Mouse (Mus musculus): Measurements from ENCODE around the gene Nrp1.

Gene Nrp1

GRCm38 (mm10) chr8:128466681-128467430 lies 108.5 kb downstream of the Nrp1 start:
- DNase-seq (ENCODE audit: low spot score) = no peak

- no peak for DNase-seq (ENCODE audit: low spot score)
These were observed 111.7 kb downstream of the Nrp1 start for GRCm38 (mm10) chr8:128470097-128470496.

- no peak for DNase-seq (ENCODE audit: low spot score)
These were observed 112.8 kb downstream of the Nrp1 start for GRCm38 (mm10) chr8:128471186-128471585.

- no peak for DNase-seq (ENCODE audit: low spot score)
These were observed 114.5 kb downstream of the Nrp1 start for GRCm38 (mm10) chr8:128472871-128473270.

GRCm38 (mm10) chr8:128473456-128474239 lies 115.2 kb downstream of the Nrp1 start:
- no peak for DNase-seq (ENCODE audit: low spot score)

GRCm38 (mm10) chr8:128474614-128475013 lies 116.2 kb downstream of the Nrp1 start:
- DNase-seq (ENCODE audit: low spot score) = no peak

- no peak for DNase-seq (ENCODE audit: low spot score)
These were observed 117.8 kb downstream of the Nrp1 start for GRCm38 (mm10) chr8:128476206-128476605.

- DNase-seq (ENCODE audit: low spot score) = no peak
These were observed 119.6 kb downstream of the Nrp1 start for GRCm38 (mm10) chr8:128478017-128478416.

GRCm38 (mm10) chr8:128479309-128480013 lies 121.1 kb downstream of the Nrp1 start:
- no peak for DNase-seq (ENCODE audit: low spot score)

- no peak for DNase-seq (ENCODE audit: low spot score)
These were observed 122.7 kb downstream of the Nrp1 start for GRCm38 (mm10) chr8:128480896-128481665.

- no peak for DNase-seq (ENCODE audit: low spot score)
These were observed 124.9 kb downstream of the Nrp1 start for GRCm38 (mm10) chr8:128483344-128483743.

GRCm38 (mm10) chr8:128484720-128485124 lies 126.3 kb downstream of the Nrp1 start:
- no peak for DNase-seq (ENCODE audit: low spot score)

GRCm38 (mm10) chr8:128486043-128486442 lies 127.6 kb downstream of the Nrp1 start:
- no peak for DNase-seq (ENCODE audit: low spot score)

GRCm38 (mm10) chr8:128487966-128488931 lies 129.8 kb downstream of the Nrp1 start:
- DNase-seq (ENCODE audit: low spot score) = peak; percentile 65

GRCm38 (mm10) chr8:128489351-128489750 lies 130.9 kb downstream of the Nrp1 start:
- peak; percentile 11 for DNase-seq (ENCODE audit: low spot score)

GRCm38 (mm10) chr8:128491126-128492067 lies 133.0 kb downstream of the Nrp1 start:
- DNase-seq (ENCODE audit: low spot score) = peak; percentile 94

GRCm38 (mm10) chr8:128493801-128494200 lies 135.4 kb downstream of the Nrp1 start:
- DNase-seq (ENCODE audit: low spot score) = no peak

GRCm38 (mm10) chr8:128498836-128499235 lies 140.4 kb downstream of the Nrp1 start:
- DNase-seq (ENCODE audit: low spot score) = no peak

- DNase-seq (ENCODE audit: low spot score) = no peak
These were observed 145.9 kb downstream of the Nrp1 start for GRCm38 (mm10) chr8:128504136-128504829.

Measured in embryo, embryonic 10 days (tissue).